Mouse (Mus musculus): ENCODE measurements around the gene Ahnak.
"Not testable (repeated sequence)": the region's sequence is repeated elsewhere in the genome, so short reads cannot be mapped to it uniquely, and the experiment has no call there.

Ahnak gene

GRCm38 (mm10) chr19:8996601-8997000 lies 7.5 kb downstream of the Ahnak start:
- no peak for DNase-seq

DNA sequence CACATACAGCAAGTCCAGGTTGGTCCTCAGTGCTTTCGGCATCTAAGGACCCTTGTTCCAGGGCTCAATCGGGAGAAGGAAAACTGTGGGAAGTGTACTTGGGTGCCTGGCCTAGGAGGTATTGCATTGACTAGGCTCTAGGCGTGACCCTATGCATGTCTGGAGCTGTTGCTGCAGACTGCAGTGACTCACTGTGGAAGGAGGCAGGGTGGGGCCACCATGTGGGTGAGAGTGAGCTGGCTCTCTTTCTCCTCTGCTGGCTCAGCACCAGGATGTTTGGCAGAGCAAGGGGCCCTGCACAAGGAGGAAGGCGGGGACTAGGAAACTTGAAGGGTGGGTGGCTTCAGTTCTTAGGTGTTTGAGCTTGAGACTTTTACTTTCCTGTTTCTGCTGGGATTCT lies 8.5 kb downstream of the Ahnak start:
- peak; percentile 88 for DNase-seq

DNA sequence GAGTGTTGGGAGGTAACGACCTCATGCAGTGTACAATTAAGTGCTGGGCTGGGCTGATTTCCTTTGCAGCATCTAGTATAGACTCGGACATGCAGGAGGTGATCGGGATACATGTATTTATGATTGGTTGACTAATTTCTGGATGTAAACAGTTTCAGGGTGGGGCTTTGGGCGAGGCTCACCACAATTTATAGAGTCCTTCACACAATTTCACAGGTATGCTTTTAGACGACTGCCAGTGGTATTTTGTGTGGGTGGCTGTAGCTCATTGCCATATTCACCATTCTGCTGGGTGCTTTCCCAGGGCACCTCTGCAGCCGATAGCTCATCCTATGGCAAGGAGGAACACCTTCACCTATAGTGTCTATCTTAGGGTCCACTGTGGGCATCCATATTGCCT lies 9.5 kb downstream of the Ahnak start:
- no peak for DNase-seq

DNA sequence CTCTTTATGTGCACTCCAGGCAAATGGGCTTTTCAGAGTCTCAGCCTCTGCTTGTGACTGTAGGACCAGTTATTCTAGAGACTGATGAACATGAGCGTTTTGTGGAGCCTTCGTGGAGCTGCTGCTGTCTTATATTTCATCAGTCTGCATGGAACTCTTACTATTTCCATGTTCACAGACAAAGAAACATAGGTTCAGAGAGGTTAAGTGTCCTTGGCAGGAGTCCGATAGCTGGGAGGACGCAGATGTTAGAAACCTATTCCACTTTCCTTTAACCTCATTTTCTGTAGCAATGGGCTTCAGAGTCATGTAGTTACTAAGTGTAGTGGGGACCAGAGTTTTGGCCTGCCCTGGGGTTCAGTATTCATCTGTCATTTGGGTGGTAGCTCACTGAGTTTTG lies 10.1 kb downstream of the Ahnak start:
- peak; percentile 61 for DNase-seq

- not testable (repeated sequence) for DNase-seq
These were observed 17.8 kb downstream of the Ahnak start for GRCm38 (mm10) chr19:9006915-9007314.

DNA sequence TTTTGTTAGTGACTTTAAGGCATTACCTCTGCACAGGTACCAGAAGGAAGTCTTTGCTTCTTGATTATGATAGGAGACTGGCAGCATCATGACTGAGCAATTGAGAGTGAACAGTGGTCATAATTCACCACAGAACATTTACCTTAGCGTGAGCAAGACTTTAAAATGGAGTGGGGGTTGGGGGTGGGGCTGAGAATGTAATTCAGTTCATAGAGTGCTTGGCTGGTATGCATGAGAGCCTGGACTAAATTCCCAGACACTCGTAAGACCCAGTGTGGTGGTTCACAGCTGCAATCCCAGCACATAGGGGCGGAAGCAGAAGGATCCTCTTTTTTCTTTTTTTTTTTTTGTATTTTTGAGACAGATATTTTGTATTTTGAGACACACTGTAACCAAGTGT lies 30.2 kb downstream of the Ahnak start:
- DNase-seq: no peak

DNA sequence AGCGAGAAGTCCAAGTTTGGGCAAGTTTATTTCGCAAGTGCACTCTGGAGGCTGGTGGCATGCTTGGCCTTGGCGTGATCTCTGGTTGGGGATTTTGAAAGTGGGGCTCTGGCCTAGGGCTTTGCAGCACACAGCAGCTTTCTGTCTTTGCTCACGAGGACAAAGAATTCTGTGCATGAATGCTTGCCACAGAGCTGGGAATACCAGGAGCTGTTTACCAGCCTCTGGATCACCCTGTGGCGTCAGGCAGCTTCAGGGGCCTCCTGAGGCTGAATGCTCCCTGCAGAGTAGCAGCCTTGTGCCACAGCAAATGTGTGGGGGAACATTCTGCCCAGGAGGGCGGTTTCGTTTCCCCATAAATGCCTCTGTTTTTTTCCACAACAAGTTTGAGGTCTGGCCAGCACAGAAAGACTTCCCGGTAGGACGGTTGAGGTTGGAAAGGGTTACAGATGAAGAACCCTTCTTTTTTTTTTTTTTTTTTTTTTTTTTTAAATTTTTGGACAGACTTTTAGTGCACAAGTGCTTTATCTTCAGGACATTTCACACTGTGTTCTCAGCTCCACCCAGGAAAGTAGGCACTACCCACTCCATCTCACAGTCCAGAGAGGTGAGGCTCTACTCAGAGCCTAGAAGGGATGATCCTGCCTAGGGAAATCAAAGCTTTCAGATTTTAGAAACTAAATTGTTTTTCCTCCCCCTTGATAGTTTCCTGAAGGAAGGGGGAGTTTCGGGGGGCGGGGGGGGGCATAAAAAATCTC lies 34.1 kb downstream of the Ahnak start:
- DNase-seq: peak; percentile 58

- no peak for DNase-seq
These were observed 36.6 kb downstream of the Ahnak start for GRCm38 (mm10) chr19:9025562-9026257.

GRCm38 (mm10) chr19:9026634-9027033 lies 37.5 kb downstream of the Ahnak start:
- peak; percentile 26 for DNase-seq

- DNase-seq: peak; percentile 48
These were observed 38.7 kb downstream of the Ahnak start for GRCm38 (mm10) chr19:9027795-9028194.

DNA sequence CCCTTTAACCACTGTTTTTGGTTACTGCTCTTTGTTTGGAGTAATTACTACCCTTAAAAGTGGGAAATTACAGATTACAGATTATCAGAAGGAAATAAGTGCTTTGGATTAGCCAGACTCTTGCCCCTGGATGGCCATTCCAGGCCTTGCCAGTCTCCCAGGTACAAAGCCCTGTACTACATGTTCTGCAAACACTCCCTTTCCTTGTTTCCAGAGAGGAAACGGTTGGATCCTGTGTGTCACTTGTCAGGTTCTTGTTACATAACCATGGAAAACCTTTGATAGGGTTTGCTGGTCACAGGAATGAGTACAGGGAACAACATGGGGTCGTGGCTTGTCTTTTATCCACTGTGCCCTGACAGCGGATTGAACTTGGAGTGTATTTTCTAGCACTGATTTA lies 39.3 kb downstream of the Ahnak start:
- no peak for DNase-seq

DNA sequence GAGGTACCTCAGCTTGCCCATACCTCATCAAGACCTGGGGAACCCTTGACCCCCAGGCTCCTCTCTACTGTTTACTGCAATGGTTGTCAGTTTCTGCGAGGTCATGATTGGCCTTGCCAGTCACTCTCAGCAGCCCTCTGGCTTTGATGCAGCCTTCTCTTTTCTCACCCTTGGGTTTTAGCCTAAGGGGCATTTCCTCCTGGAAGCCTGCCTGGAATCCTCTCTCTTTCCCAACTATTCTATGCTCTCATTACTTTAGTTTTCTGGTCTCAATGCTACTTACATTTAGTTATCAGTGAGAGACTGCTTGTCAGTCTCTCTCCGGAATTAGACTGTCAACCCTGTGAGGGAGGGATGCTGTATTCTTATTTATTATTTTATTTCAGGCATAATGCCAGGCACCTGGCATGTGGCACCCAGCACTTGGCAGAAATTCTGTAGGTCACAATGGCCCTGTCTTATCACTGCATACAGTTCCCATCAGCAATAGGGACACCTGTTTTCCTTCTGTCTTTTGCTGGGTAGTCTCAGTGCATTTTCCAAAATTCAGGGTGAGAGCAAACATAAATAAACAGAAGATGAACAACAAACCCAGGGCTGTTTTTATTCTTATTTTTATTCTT lies 40.7 kb downstream of the Ahnak start:
- DNase-seq: no peak

DNA sequence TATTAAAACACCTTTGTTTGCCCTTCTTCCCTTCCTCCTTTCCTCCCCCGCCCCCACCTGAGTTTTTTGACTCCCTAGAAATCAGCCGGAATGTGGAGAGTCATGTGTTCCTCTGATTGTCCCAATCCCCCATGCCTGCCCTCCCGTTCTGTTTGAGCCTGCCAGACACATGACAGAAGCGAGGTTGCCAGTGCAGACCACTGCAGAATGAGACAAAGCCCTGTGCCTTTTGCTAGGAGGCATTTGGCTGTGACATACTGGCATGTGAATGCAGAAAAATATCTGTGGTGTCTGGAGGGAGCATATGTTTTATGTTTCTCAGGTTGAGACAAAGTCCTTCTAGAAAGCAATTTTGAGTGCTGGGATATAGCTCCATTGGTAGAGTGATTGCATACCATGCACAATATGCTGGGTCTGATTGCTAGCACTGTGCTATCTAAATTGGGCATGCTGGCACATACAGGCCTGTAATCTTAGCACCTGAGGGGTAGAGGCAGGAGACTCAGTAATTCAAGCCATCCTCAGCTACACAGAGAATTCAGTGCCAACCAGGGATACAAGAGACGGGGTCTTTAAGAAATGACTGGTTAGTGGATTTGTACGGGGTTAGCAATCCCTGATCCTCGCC lies 43.5 kb downstream of the Ahnak start:
- DNase-seq: no peak

DNA sequence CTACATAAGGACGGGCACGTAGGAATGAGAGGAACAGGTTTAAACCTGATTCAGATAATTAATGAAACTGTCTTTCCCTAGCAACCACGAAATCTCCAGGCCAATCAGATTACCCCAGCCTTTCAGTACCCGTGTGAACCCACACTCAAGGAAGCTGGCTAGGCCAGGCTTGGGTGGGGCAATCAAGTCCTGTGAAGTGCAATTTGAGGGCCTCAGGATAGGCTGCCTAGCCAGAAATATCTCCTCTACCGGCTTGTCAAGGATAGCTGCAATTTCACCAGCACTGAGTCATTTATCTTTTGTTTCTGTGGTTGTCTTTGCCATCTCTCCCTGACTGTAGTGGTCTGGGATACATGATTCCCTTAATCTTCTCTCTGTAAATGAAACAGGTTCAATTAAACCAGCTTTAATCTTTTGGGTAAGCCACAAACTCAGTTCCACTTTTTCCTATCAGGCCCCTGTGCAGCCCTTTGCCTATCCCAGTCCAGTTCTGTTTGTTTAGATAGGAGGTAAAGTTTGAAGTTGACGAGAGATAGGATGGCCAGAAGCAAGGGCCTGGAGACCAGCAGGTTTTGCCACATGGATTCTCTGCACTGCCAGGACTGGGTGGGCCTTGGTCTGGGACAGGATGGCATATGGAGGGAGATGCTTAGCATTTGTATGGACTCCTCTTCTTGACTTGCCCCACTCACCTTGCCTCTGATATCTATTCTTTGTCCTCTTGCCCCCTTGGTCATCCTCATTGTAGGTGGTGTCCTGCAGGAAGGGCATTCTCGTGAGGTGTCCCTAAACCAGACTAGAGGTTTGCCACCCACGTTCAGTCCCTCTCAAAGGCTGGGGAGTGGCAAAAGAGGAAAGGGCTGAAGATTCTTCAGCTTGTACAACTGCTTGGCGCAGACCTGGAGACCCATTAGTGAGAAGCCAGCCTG lies 44.6 kb downstream of the Ahnak start:
- DNase-seq: no peak

- no peak for DNase-seq
These were observed 45.4 kb downstream of the Ahnak start for GRCm38 (mm10) chr19:9034480-9034879.

GRCm38 (mm10) chr19:9035101-9035500 lies 46.0 kb downstream of the Ahnak start:
- DNase-seq: no peak

DNA sequence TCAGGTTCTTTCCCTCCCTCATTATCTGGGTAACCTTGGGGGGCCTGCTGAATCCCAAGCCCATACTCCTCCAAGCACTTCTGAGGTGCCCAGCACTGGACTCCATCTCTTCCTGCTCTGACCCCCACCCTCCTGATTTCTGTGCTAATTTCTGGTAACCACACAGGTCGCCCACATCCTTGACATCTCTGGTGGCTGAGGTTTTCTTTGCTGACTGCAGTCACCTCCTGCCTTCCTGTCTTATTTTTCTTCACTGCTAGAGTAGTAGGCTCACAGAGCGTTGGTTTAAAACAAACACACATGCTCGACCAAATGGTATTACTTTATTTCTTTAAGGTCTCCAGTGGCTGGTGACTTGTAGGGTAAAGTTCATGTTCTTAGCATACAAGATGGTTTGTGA lies 49.1 kb downstream of the Ahnak start:
- no peak for DNase-seq

GRCm38 (mm10) chr19:9039266-9039665 lies 50.2 kb downstream of the Ahnak start:
- no peak for DNase-seq

- no peak for DNase-seq
These were observed 50.8 kb downstream of the Ahnak start for GRCm38 (mm10) chr19:9039928-9040327.

DNA sequence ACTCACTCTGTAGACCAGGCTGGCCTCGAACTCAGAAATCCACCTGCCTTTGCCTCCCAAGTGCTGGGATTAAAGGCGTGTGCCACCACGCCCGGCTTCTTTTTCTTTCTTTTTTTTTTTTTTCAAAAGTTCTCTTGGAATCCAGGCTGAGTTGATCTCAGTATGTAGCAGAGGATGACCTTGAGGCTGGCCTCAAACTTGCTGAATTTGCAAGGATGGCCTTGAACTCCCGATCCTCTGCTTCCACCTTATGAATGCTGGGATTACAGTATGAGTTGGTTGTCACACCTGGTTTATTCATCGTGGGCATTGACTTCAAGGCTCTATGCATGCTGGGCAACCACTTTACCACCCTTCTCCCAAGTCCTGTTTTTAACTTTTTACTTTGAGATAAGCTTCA lies 51.6 kb downstream of the Ahnak start:
- no peak for DNase-seq

DNA sequence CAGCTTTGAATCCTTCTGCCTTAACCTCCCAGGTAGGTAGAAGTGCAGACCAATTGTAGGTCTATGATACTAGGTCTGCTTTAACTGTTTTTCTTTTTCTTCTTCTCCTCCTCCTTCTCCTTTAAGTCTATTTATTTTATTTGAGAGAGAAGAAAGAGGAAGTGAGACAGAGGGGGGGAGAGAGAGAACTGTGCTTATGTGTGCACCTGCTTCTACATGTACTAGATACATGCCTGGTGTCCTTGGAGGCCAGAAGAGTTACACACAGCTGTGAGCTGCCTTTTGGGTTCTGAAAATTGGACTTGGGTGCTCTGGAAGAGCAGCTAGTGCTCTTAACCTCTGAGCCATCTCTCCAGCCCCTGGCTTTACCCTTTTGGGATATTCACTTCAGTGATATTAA lies 52.0 kb downstream of the Ahnak start:
- DNase-seq: no peak

- no peak for DNase-seq
These were observed 54.0 kb downstream of the Ahnak start for GRCm38 (mm10) chr19:9043123-9043522.

- DNase-seq: no peak
These were observed 55.2 kb downstream of the Ahnak start for GRCm38 (mm10) chr19:9044291-9044690.
